Mouse (Mus musculus) stomach, postnatal 0 days (tissue): ENCODE data around the gene Zfp800. TPM values are rescaled to one million over a fixed set of nuclear protein-coding genes. Genes with fewer than 3 reads are reported as not detected.

ENCODE experiments used
- ATAC-seq: fragments of 200-750 bp; cut with Nextera tagmentation; 2 replicates; pipeline ENCODE4 v1.8.0; 2017; ENCODE audit not compliant: low FRiP score, low TSS enrichment
- DNase-seq: peaks from one replicate; pipeline ENCODE4 v3.0.0-alpha.2; 2016; ENCODE audit warnings: low spot score
- H3K27ac ChIP-seq: fragments of 300-500 bp; sonication (generic); replicated peaks from 2 replicates; pipeline ENCODE4 v1.5.1; 2014; ENCODE audit warnings: mild to moderate bottlenecking, control low read depth
- H3K27me3 ChIP-seq: fragments of 300-500 bp; sonication (generic); 2 replicates; pipeline ENCODE4 v1.6.1; 2014; ENCODE audit warnings: low read length; ENCODE audit not compliant: control insufficient read depth, insufficient read depth
- H3K36me3 ChIP-seq: fragments of 300-500 bp; sonication (generic); 2 replicates; pipeline ENCODE4 v1.6.1; 2014; ENCODE audit warnings: low read length, mixed read lengths; ENCODE audit not compliant: control insufficient read depth, insufficient read depth
- H3K4me1 ChIP-seq: fragments of 300-500 bp; sonication (generic); replicated peaks from 2 replicates; pipeline ENCODE4 v1.6.1; 2014; ENCODE audit warnings: antibody characterized with exemption; ENCODE audit not compliant: control insufficient read depth, insufficient read depth
- H3K4me2 ChIP-seq: fragments of 300-500 bp; sonication (generic); replicated peaks from 2 replicates; pipeline ENCODE4 v1.6.1; 2014; ENCODE audit warnings: low read depth, mild to moderate bottlenecking, control low read depth, moderate library complexity
- H3K4me3 ChIP-seq: fragments of 300-500 bp; sonication (generic); 2 replicates; pipeline ENCODE4 v1.5.1; 2014; ENCODE audit warnings: low read depth, low read length, control low read depth
- H3K9ac ChIP-seq: fragments of 300-500 bp; sonication (generic); 2 replicates; pipeline ENCODE4 v1.6.1; 2014; ENCODE audit warnings: mild to moderate bottlenecking, low read length, control low read depth, mixed read lengths
- H3K9me3 ChIP-seq: fragments of 300-500 bp; sonication (generic); 2 replicates; pipeline ENCODE4 v1.6.1; 2016; ENCODE audit warnings: low read length; ENCODE audit not compliant: control insufficient read depth
- CTCF ChIP-seq: IDR thresholded peaks from 2 replicates; pipeline ENCODE4 v1.5.1; 2016; ENCODE audit warnings: antibody characterized with exemption, low read depth, mild to moderate bottlenecking, moderate library complexity
- EP300 ChIP-seq: optimal IDR thresholded peaks from 2 replicates; pipeline ENCODE3; 2016; ENCODE audit warnings: antibody characterized with exemption
- WGBS: fragments of 180-500 bp; shearing (Covaris S2); extraction: QIAGEN DNeasy Blood & Tissue Kit; methylation state at CpG from one replicate; pipeline ENCODE4 v1.1.7; 2014; 5-methylcytosine and 5-hydroxymethylcytosine counted together
- polyA plus RNA-seq: library from polyadenylated mRNA; unstranded; fragments of >200 nt; fragmentation: Nextera tagmentation; extraction: Ambion mirVana; gene quantifications from 2 replicates; pipeline ENCODE4 v1.2.1, GENCODE M21; 2015

Zfp800 gene
- polyA plus RNA-seq, 1 experiment from 2014 or later: 18.4 TPM

DNA sequence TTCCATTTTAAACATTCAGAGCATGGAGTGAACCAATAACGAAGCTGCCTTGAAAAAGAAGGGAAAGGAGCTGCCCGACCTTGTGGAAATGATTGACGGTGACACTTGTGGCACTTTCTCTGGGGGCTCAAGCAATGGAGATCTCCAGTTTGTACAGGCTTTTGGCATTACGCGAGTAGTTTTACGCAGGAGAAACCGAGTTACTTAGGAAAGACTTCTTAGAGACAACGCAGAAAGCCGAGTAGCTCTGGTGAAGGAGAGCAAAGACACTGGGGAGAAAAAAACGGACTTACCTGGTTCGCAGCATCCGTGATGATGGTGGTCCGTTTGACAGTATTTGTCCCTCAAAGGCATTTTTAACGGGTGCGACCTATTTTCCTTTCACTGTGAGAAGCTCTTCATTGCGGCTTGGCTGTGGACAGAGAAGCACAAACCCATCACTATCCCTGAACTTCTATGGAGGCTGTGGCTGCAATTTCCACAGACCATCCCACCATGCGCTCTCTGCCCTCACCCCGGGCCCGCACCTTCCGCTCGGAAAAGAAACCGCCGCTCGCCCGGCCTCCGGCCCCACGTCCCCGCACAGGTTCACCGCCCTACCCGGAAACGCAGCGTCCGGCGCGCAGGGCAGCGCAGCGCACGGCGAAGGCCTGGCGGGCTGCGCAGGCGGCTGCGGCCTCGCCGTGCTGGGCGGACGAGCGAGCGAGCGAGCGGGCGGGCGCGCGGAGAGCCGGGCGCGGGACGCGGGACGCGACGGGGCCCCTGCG is 137.2 kb downstream of the Zfp800 start:
- Histone ChIP-seq H3K4me3 (peak overlapping the region; percentile 92), H3K27me3 (no peaks in the 10 kb centered on the region), H3K4me1 (no peaks in the 10 kb centered on the region), H3K9ac (peak overlapping the region; percentile 84), H3K4me2 (peak overlapping the region; percentile 94), H3K36me3 (no peaks in the 10 kb centered on the region; the same call in 1 of the 2 replicates), H3K27ac (peak overlapping the region; percentile 94), H3K9me3 (no peaks in the 10 kb centered on the region)
- ATAC-seq: peak; percentile 72
- WGBS: 4% methylated on average over 62 of the region's 64 CpGs
- DNase-seq: peak; percentile 64
- TF ChIP-seq CTCF (no peak), EP300 (no peak)

- no peak for ATAC-seq
- H3K9ac ChIP-seq: no peak overlapping the region
- DNase-seq: no peak
- H3K4me3 ChIP-seq: no peak overlapping the region
- no peaks in the 10 kb centered on the region for H3K9me3 ChIP-seq
- H3K27me3 ChIP-seq: no peaks in the 10 kb centered on the region
- TF ChIP-seq CTCF (no peak), EP300 (no peak)
- H3K4me2 ChIP-seq: no peak overlapping the region
- no peak overlapping the region for H3K27ac ChIP-seq
- H3K4me1 ChIP-seq: no peaks in the 10 kb centered on the region
- H3K36me3 ChIP-seq: no peaks in the 10 kb centered on the region; the same call in 1 of the 2 replicates
- WGBS: 85% methylated on average over 5 of the region's 5 CpGs
These were observed 138.1 kb downstream of the Zfp800 start for GRCm38 (mm10) chr6:28259750-28260149.

DNA sequence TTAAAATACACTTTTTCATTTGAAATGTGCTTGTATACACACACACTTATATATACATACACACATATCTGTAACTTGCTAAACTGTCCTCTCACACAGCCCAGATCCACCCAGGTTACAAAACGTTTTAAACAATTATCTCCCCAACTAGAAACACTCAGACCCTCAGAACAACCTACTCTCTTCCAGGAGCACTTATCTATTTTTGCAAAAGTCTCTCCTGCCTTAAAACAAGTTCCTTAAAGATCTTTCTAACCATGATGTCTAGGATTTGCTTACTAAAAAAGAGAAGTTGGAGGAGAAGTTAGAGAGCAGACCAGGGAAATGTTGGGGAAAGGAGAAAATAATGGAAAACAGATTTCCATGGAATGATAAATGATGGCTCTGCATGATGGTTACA is 139.4 kb downstream of the Zfp800 start:
- Histone ChIP-seq H3K9ac (no peak overlapping the region), H3K27ac (no peak overlapping the region), H3K9me3 (no peaks in the 10 kb centered on the region), H3K36me3 (no peaks in the 10 kb centered on the region; the same call in 1 of the 2 replicates), H3K4me1 (no peaks in the 10 kb centered on the region), H3K27me3 (no peaks in the 10 kb centered on the region), H3K4me2 (no peak overlapping the region), H3K4me3 (no peak overlapping the region)
- no peak for TF ChIP-seq EP300
- no peak for TF ChIP-seq CTCF
- ATAC-seq: no peak
- no peak for DNase-seq
- 51% methylated on average over 1 of the region's 1 CpGs for WGBS

- Histone ChIP-seq H3K36me3 (no peaks in the 10 kb centered on the region; the same call in 1 of the 2 replicates), H3K9me3 (no peaks in the 10 kb centered on the region), H3K27ac (no peak overlapping the region), H3K9ac (no peak overlapping the region), H3K4me1 (no peaks in the 10 kb centered on the region), H3K4me3 (no peak overlapping the region), H3K27me3 (no peaks in the 10 kb centered on the region), H3K4me2 (no peak overlapping the region)
- 74% methylated on average over 1 of the region's 1 CpGs for WGBS
- TF ChIP-seq EP300 (no peak), CTCF (no peak)
- no peak for DNase-seq
- no peak for ATAC-seq
These were observed 140.0 kb downstream of the Zfp800 start for GRCm38 (mm10) chr6:28257772-28258171.

DNA sequence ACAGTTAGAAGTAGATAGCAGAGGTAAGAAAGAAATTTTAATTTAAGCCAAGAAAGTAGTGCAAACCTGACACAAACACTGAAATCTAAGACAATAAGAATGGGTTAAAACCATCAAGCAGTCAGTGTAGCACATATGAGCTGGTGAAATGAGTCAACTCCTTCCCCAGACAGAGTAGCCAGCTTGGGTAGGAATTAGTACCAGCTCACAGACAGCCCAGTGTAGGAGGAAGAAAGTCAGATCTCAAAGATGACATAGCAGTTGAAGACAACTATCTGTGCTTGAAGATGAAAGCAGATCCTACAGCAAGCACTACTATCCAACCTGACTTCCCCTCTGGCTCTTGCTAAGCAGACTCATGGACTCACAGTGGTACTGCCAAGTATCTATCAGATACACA is 145.0 kb downstream of the Zfp800 start:
- H3K4me1 ChIP-seq: no peaks in the 10 kb centered on the region
- no peak overlapping the region for H3K9ac ChIP-seq
- H3K4me3 ChIP-seq: no peak overlapping the region
- no peak overlapping the region for H3K27ac ChIP-seq
- no peak for TF ChIP-seq EP300
- no peak for TF ChIP-seq CTCF
- DNase-seq (no peak), ATAC-seq (no peak)
- H3K4me2 ChIP-seq: no peak overlapping the region
- no peaks in the 10 kb centered on the region for H3K27me3 ChIP-seq
- no peaks in the 10 kb centered on the region for H3K9me3 ChIP-seq
- H3K36me3 ChIP-seq: no peaks in the 10 kb centered on the region; the same call in 1 of the 2 replicates

DNA sequence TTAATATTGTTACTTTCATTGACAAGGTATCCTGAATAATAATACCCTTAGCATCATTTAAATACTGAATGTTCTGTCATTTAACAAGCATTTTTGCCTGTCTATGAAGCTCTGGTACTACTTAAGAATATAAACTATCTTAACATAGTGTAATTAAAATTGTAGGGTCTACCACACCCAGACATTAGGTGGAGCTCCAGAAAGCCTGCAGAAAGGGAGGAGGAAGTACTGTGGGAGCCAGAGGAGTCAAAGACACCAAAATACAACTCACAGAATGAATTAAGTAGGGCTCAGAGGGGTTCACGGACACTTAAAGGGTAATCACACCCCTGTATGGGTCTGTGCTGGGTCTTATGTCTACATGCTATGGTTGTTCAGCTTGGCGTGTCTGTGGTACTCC is 149.6 kb downstream of the Zfp800 start:
- no peaks in the 10 kb centered on the region for H3K4me1 ChIP-seq
- no peaks in the 10 kb centered on the region for H3K27me3 ChIP-seq
- H3K36me3 ChIP-seq: peaks cover 7% of the 10 kb centered on the region
- no peak overlapping the region for H3K27ac ChIP-seq
- no peak overlapping the region for H3K4me3 ChIP-seq
- 83% methylated on average over 2 of the region's 2 CpGs for WGBS
- no peak for ATAC-seq
- DNase-seq: no peak
- H3K9ac ChIP-seq: no peak overlapping the region
- H3K9me3 ChIP-seq: no peaks in the 10 kb centered on the region
- H3K4me2 ChIP-seq: no peak overlapping the region
- TF ChIP-seq CTCF (no peak), EP300 (no peak)
